Mouse (Mus musculus) lung, postnatal 0 days (tissue): ENCODE results near the gene Gpr4.

ENCODE experiments used
- CTCF ChIP-seq: IDR thresholded peaks from 2 replicates; pipeline ENCODE4 v1.5.1; 2016; ENCODE audit warnings: antibody characterized with exemption, mild to moderate bottlenecking
- EP300 ChIP-seq: IDR thresholded peaks from 2 replicates; pipeline ENCODE4 v1.6.1; 2016; ENCODE audit warnings: antibody characterized with exemption, mild to moderate bottlenecking, control low read depth

DNA sequence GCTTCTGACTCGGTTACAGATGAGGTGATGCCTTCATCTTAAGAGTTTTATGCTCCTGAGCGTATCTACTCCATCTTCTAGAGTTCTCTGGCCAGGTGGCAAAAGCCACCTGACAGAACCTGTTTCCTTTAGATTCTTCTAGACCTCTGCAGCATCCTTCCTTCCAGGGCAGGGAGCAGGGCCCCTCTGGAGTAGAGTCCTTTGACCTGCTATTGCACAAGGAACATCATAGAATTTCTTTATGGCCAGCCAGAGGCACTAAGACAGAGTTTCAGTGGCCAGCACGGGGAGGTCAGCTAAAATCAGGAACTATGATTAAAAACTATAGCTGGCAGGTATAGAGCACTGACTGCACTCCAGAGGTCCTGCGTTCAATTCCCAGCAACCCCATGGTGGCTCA, 39.7 kb downstream of the Gpr4 start:
- TF ChIP-seq CTCF = no peak
- no peak for TF ChIP-seq EP300
